ENCODE assay signal across 17 mouse cellular contexts in the genomic region with DNA sequence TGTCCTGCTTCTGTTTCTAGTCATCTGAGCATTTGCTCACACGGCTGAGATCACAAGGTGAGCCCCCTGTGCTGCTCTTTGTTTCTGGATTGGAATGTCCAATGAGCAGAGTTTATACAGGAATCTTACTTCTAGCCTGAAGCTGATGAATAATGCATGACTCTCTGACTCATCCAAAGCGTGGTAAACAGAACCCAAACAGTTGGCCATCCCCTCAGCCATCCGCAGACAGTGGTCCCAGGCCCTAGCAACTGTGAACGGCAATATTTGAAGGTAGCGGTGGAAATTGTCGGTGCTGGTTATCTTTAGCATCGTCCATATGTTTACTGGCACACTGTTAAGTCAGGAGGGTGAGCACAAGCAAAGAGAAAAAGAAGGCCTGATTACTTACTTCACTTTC.
DNase-seq lines count a peak whose midpoint lies in the region; ATAC-seq lines count a peak whose summit lies in the region.
"Had no signal": no experiment of that assay in that cellular context is flagged by ENCODE, and none has a peak within 500 bp of the region (broad histone marks: within the 10 kb centered on the region; RNA-seq: fewer than 3 reads in every experiment).

No protein-coding gene starts in this region.

- intact Hi-C loops in heart, postnatal 14 days (cut with DNase I) = no loop called here

- no peak overlapping the region for H3K9ac ChIP-seq in neural tube, embryonic 11.5 days (ENCODE audit: low read length)
- no peak overlapping the region for H3K9ac ChIP-seq in neural tube, embryonic 15.5 days (replicated peaks)
- no peak overlapping the region for H3K9ac ChIP-seq in forebrain, embryonic 14.5 days (ENCODE audit: low read length)
- H3K9ac ChIP-seq: hindbrain, embryonic 14.5 days; limb, embryonic 15.5 days; liver, postnatal 0 days; midbrain, embryonic 12.5 days had no signal

- no peak overlapping the region for H3K4me3 ChIP-seq in neural tube, embryonic 11.5 days (ENCODE audit: low read depth, low read length)
- no peak overlapping the region for H3K4me3 ChIP-seq in neural tube, embryonic 15.5 days (replicated peaks)
- no peak overlapping the region for H3K4me3 ChIP-seq in forebrain, embryonic 14.5 days (ENCODE audit: low read depth, low read length)
- H3K4me3 ChIP-seq: limb, embryonic 15.5 days; midbrain, embryonic 12.5 days had no signal

- DNase-seq in layer of hippocampus, adult 11-12 months (ENCODE audit: low spot score) = peak; percentile 14
- DNase-seq in layer of hippocampus, postnatal 25 days (ENCODE audit: extremely low spot score in 1 of 2, low spot score in 1 of 2) = no peak
- no peak for DNase-seq in neural tube, embryonic 11.5 days (ENCODE audit: low spot score)
- DNase-seq in forebrain, embryonic 14.5 days (ENCODE audit: low spot score) = peak; percentile 59
- peak; percentile 64 for DNase-seq in telencephalon, adult 2 months (ENCODE audit: low read depth, low spot score)
- DNase-seq in heart, postnatal 14 days = no peak
- DNase-seq: adrenal gland, postnatal 14 days; cerebellum, adult 9-11 months; kidney, postnatal 14 days; liver, postnatal 0 days; lung, postnatal 36 days had no signal

- H3K27me3 ChIP-seq in neural tube, embryonic 11.5 days (ENCODE audit: control insufficient read depth, insufficient read depth, low read length) = no peaks in the 10 kb centered on the region
- no peaks in the 10 kb centered on the region for H3K27me3 ChIP-seq in neural tube, embryonic 15.5 days (replicated peaks)
- H3K27me3 ChIP-seq in forebrain, embryonic 14.5 days (replicated peaks; ENCODE audit: control insufficient read depth, insufficient read depth, low read length) = no peaks in the 10 kb centered on the region
- H3K27me3 ChIP-seq: limb, embryonic 15.5 days; midbrain, embryonic 12.5 days had no signal

- 80% methylated on average over 7 of the region's 7 CpGs for WGBS in neural tube, embryonic 11.5 days
- 63% methylated on average over 7 of the region's 7 CpGs for WGBS in neural tube, embryonic 15.5 days
- WGBS in forebrain, embryonic 14.5 days = 45% methylated on average over 7 of the region's 7 CpGs

- no peaks in the 10 kb centered on the region for H3K4me1 ChIP-seq in neural tube, embryonic 11.5 days (ENCODE audit: control insufficient read depth, insufficient read depth, low read length)
- H3K4me1 ChIP-seq in neural tube, embryonic 15.5 days = no peaks in the 10 kb centered on the region; the same call in 1 of the 2 replicates
- peaks cover 4% of the 10 kb centered on the region; the same call in 1 of the 2 replicates for H3K4me1 ChIP-seq in forebrain, embryonic 14.5 days (ENCODE audit: control insufficient read depth, insufficient read depth, low read length)
- H3K4me1 ChIP-seq: limb, embryonic 15.5 days had no signal

- H3K36me3 ChIP-seq in neural tube, embryonic 11.5 days (ENCODE audit: control insufficient read depth, insufficient read depth, low read length) = no peaks in the 10 kb centered on the region
- H3K36me3 ChIP-seq in neural tube, embryonic 15.5 days = no peaks in the 10 kb centered on the region
- no peaks in the 10 kb centered on the region for H3K36me3 ChIP-seq in forebrain, embryonic 14.5 days (ENCODE audit: control insufficient read depth, insufficient read depth, low read length)
- H3K36me3 ChIP-seq: G1E; limb, embryonic 15.5 days; midbrain, embryonic 12.5 days had no signal

- peak; percentile 13; the same call in 1 of the 2 replicates for ATAC-seq in neural tube, embryonic 11.5 days (ENCODE audit: insufficient read depth, low FRiP score, low TSS enrichment)
- ATAC-seq in neural tube, embryonic 15.5 days (ENCODE audit: low FRiP score) = no peak
- peak; percentile 38; the same call in 1 of the 2 replicates for ATAC-seq in forebrain, embryonic 14.5 days
- ATAC-seq: intestine, postnatal 0 days; liver, postnatal 0 days had no signal

- H3K4me2 ChIP-seq in neural tube, embryonic 11.5 days (ENCODE audit: low read depth) = no peak overlapping the region
- H3K4me2 ChIP-seq in neural tube, embryonic 15.5 days = no peak overlapping the region
- H3K4me2 ChIP-seq in forebrain, embryonic 14.5 days (ENCODE audit: low read length) = no peak overlapping the region
- H3K4me2 ChIP-seq: hindbrain, embryonic 14.5 days; limb, embryonic 15.5 days; midbrain, embryonic 12.5 days had no signal

- H3K27ac ChIP-seq in neural tube, embryonic 11.5 days (ENCODE audit: low read depth, low read length) = no peak overlapping the region
- H3K27ac ChIP-seq in neural tube, embryonic 15.5 days (replicated peaks) = no peak overlapping the region
- no peak overlapping the region for H3K27ac ChIP-seq in forebrain, embryonic 14.5 days (ENCODE audit: low read depth, low read length)
- H3K27ac ChIP-seq: hindbrain, embryonic 14.5 days; limb, embryonic 15.5 days; midbrain, embryonic 12.5 days had no signal

- no peaks in the 10 kb centered on the region for H3K9me3 ChIP-seq in neural tube, embryonic 11.5 days (ENCODE audit: control insufficient read depth, low read length)
- H3K9me3 ChIP-seq in neural tube, embryonic 15.5 days (replicated peaks) = no peaks in the 10 kb centered on the region
- no peaks in the 10 kb centered on the region for H3K9me3 ChIP-seq in forebrain, embryonic 14.5 days (replicated peaks; ENCODE audit: control insufficient read depth, low read length)
- H3K9me3 ChIP-seq: limb, embryonic 15.5 days; midbrain, embryonic 12.5 days had no signal

Comparison
In these comparisons a context has a peak if more than half of its experiments do, and no peak if none do; other contexts are left out.
1. DNase-seq: peak in layer of hippocampus, adult 11-12 months (single experiment), forebrain, embryonic 14.5 days (single experiment) and telencephalon, adult 2 months (single experiment); none in layer of hippocampus, postnatal 25 days (0 of 2), neural tube, embryonic 11.5 days (single experiment) and heart, postnatal 14 days (0 of 2).